8 mouse cellular contexts compared by ENCODE assay signal in the genomic region with DNA sequence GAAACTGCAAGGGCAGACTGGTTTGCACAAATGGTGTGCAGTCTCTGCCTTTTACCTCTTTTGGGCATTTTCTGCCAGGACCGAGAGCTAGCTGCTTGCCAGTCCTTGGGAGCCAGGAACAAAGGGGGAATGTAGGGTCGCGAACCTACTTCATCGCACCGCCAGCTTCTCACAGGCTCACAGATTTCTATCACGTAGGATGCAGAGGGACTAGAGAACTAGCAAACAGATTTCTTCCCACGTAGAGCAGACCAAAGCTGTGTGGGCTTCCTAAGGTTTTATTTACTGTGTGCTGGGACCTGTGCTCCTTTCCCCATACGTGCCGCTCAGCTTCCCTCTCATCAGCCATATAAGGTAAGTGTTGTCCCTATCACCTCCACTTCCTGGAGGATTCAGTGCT. TPM values are rescaled to one million over a fixed set of nuclear protein-coding genes. Genes with fewer than 3 reads are reported as not detected.
DNase-seq lines count a peak whose midpoint lies in the region; ATAC-seq lines count a peak whose summit lies in the region.

No protein-coding gene starts in this region.

- 7% methylated on average over 9 of the region's 9 CpGs for WGBS in kidney, embryonic 16.5 days
- 18% methylated on average over 9 of the region's 9 CpGs for WGBS in embryonic facial prominence, embryonic 12.5 days
- 22% methylated on average over 9 of the region's 9 CpGs for WGBS in intestine, embryonic 15.5 days
- WGBS in neural tube, embryonic 11.5 days: 17% methylated on average over 9 of the region's 9 CpGs

- peak overlapping the region; percentile 42 for H3K4me3 ChIP-seq in kidney, embryonic 16.5 days (ENCODE audit: low read length)
- peak overlapping the region; percentile 28 for H3K4me3 ChIP-seq in embryonic facial prominence, embryonic 12.5 days
- peak overlapping the region; percentile 27 for H3K4me3 ChIP-seq in intestine, embryonic 15.5 days (replicated peaks)
- H3K4me3 ChIP-seq in neural tube, embryonic 11.5 days (ENCODE audit: low read depth, low read length): peak overlapping the region; percentile 28

- H3K27me3 ChIP-seq in kidney, embryonic 16.5 days (ENCODE audit: insufficient read depth, low read length): no peaks in the 10 kb centered on the region
- no peaks in the 10 kb centered on the region for H3K27me3 ChIP-seq in embryonic facial prominence, embryonic 12.5 days
- no peaks in the 10 kb centered on the region for H3K27me3 ChIP-seq in intestine, embryonic 15.5 days (replicated peaks)
- H3K27me3 ChIP-seq in neural tube, embryonic 11.5 days (ENCODE audit: control insufficient read depth, insufficient read depth, low read length): no peaks in the 10 kb centered on the region

- no peaks in the 10 kb centered on the region for H3K9me3 ChIP-seq in kidney, embryonic 16.5 days (ENCODE audit: low read length)
- no peaks in the 10 kb centered on the region for H3K9me3 ChIP-seq in embryonic facial prominence, embryonic 12.5 days
- no peaks in the 10 kb centered on the region for H3K9me3 ChIP-seq in intestine, embryonic 15.5 days
- no peaks in the 10 kb centered on the region for H3K9me3 ChIP-seq in neural tube, embryonic 11.5 days (ENCODE audit: control insufficient read depth, low read length)

- H3K27ac ChIP-seq in kidney, embryonic 16.5 days (ENCODE audit: low read length): no peak overlapping the region; the same call in 1 of the 2 replicates
- H3K27ac ChIP-seq in embryonic facial prominence, embryonic 12.5 days: peak overlapping the region; percentile 57; the same call in 1 of the 2 replicates
- H3K27ac ChIP-seq in intestine, embryonic 15.5 days: peak overlapping the region; percentile 37; the same call in 1 of the 2 replicates
- no peak overlapping the region for H3K27ac ChIP-seq in neural tube, embryonic 11.5 days (ENCODE audit: low read depth, low read length)

- peak overlapping the region; percentile 60 for H3K9ac ChIP-seq in kidney, embryonic 16.5 days (replicated peaks; ENCODE audit: low read length)
- peak overlapping the region; percentile 43; the same call in 1 of the 2 replicates for H3K9ac ChIP-seq in embryonic facial prominence, embryonic 12.5 days
- H3K9ac ChIP-seq in intestine, embryonic 15.5 days: peak overlapping the region; percentile 24
- H3K9ac ChIP-seq in neural tube, embryonic 11.5 days (ENCODE audit: low read length): peak overlapping the region; percentile 51

- no peak for DNase-seq in kidney, postnatal 25 days
- no peak for DNase-seq in neural tube, embryonic 11.5 days (ENCODE audit: low spot score)
- no peak for DNase-seq in cerebellum, adult 18-20 months
- no peak for DNase-seq in right cerebral cortex, postnatal 4 days
- DNase-seq in layer of hippocampus, adult 9-10 months (ENCODE audit: low spot score): no peak

- H3K4me1 ChIP-seq in kidney, embryonic 16.5 days (ENCODE audit: insufficient read depth, low read length): peaks cover 8% of the 10 kb centered on the region; the same call in 1 of the 2 replicates
- H3K4me1 ChIP-seq in embryonic facial prominence, embryonic 12.5 days: peaks cover 16% of the 10 kb centered on the region
- peaks cover 12% of the 10 kb centered on the region; the same call in 1 of the 2 replicates for H3K4me1 ChIP-seq in intestine, embryonic 15.5 days (replicated peaks)
- peaks cover 3% of the 10 kb centered on the region; the same call in 1 of the 2 replicates for H3K4me1 ChIP-seq in neural tube, embryonic 11.5 days (ENCODE audit: control insufficient read depth, insufficient read depth, low read length)

- no peak for ATAC-seq in kidney, embryonic 16.5 days (ENCODE audit: low FRiP score, low TSS enrichment)
- no peak for ATAC-seq in embryonic facial prominence, embryonic 12.5 days (ENCODE audit: insufficient number of reproducible peaks, insufficient read depth, low FRiP score, low TSS enrichment)
- no peak for ATAC-seq in intestine, embryonic 15.5 days
- no peak for ATAC-seq in neural tube, embryonic 11.5 days (ENCODE audit: insufficient read depth, low FRiP score, low TSS enrichment)

- no peaks in the 10 kb centered on the region for H3K36me3 ChIP-seq in kidney, embryonic 16.5 days (ENCODE audit: insufficient read depth, low read length)
- no peaks in the 10 kb centered on the region for H3K36me3 ChIP-seq in embryonic facial prominence, embryonic 12.5 days
- H3K36me3 ChIP-seq in intestine, embryonic 15.5 days: no peaks in the 10 kb centered on the region
- no peaks in the 10 kb centered on the region for H3K36me3 ChIP-seq in neural tube, embryonic 11.5 days (ENCODE audit: control insufficient read depth, insufficient read depth, low read length)

- H3K4me2 ChIP-seq in kidney, embryonic 16.5 days (replicated peaks; ENCODE audit: low read depth, low read length): peak overlapping the region; percentile 64
- H3K4me2 ChIP-seq in embryonic facial prominence, embryonic 12.5 days (replicated peaks): peak overlapping the region; percentile 45
- H3K4me2 ChIP-seq in intestine, embryonic 15.5 days (replicated peaks): peak overlapping the region; percentile 62
- peak overlapping the region; percentile 63 for H3K4me2 ChIP-seq in neural tube, embryonic 11.5 days (ENCODE audit: low read depth)

RNA-seq across cellular contexts. Expression of a gene that starts 48.3 kb away (rescaled TPM):
- 6.6 and 8.9 TPM in 2 replicates for polyA plus RNA-seq in kidney, embryonic 16.5 days (2015; fragmentation: Nextera tagmentation; extraction: Ambion mirVana)
- 7.4 and 8.6 TPM in 2 replicates for polyA plus RNA-seq in embryonic facial prominence, embryonic 12.5 days (2016; fragmentation: Nextera tagmentation; extraction: Ambion mirVana)
- 7.0 and 7.8 TPM in 2 replicates for polyA plus RNA-seq in intestine, embryonic 15.5 days (2015; fragmentation: Nextera tagmentation; extraction: Ambion mirVana)
- polyA plus RNA-seq in neural tube, embryonic 11.5 days (2014; fragmentation: Nextera tagmentation; extraction: Ambion mirVana): 6.6 and 9.1 TPM in 2 replicates

RNA-seq across cellular contexts. Expression of a gene that starts 48.5 kb away (rescaled TPM):
- polyA plus RNA-seq in kidney, embryonic 16.5 days (2015; fragmentation: Nextera tagmentation; extraction: Ambion mirVana): 11.5 and 12.2 TPM in 2 replicates
- 13.6 and 14.6 TPM in 2 replicates for polyA plus RNA-seq in embryonic facial prominence, embryonic 12.5 days (2016; fragmentation: Nextera tagmentation; extraction: Ambion mirVana)
- 9.8 and 10.5 TPM in 2 replicates for polyA plus RNA-seq in intestine, embryonic 15.5 days (2015; fragmentation: Nextera tagmentation; extraction: Ambion mirVana)
- polyA plus RNA-seq in neural tube, embryonic 11.5 days (2014; fragmentation: Nextera tagmentation; extraction: Ambion mirVana): 10.0 and 12.1 TPM in 2 replicates

Comparison
In these comparisons a context has a peak if more than half of its experiments do, and no peak if none do; other contexts are left out.
1. H3K27ac ChIP-seq: peak in embryonic facial prominence, embryonic 12.5 days (single experiment) and intestine, embryonic 15.5 days (single experiment); none in kidney, embryonic 16.5 days (single experiment) and neural tube, embryonic 11.5 days (single experiment).
2. Peak in every context shown above with its lines, with median percentiles within 50 percentile points of each other: H3K4me2 ChIP-seq, H3K4me3 ChIP-seq and H3K9ac ChIP-seq.